Mouse (Mus musculus) thymus, adult 2 months (tissue): Measurements from ENCODE around the gene Fam124a. TPM values are rescaled to one million over a fixed set of nuclear protein-coding genes. Genes with fewer than 3 reads are reported as not detected.

Source experiments
- DNase-seq: peaks from one replicate; pipeline ENCODE4 v3.0.0; 2021
- H3K27ac ChIP-seq: fragments of 200-500 bp; 2 replicates; pipeline ENCODE4 v1.5.1; 2012; ENCODE audit warnings: low read length, control low read depth; ENCODE audit not compliant: control insufficient read depth, insufficient read depth
- H3K27me3 ChIP-seq: fragments of 200-500 bp; 2 replicates; pipeline ENCODE4 v1.6.1; 2012; ENCODE audit warnings: mild to moderate bottlenecking, low read length, moderate library complexity, mixed read lengths; ENCODE audit not compliant: control insufficient read depth, insufficient read depth
- H3K36me3 ChIP-seq: fragments of 200-500 bp; 2 replicates; pipeline ENCODE4 v1.6.1; 2012; ENCODE audit warnings: mild to moderate bottlenecking, low read length, moderate library complexity; ENCODE audit not compliant: control insufficient read depth, insufficient read depth
- H3K4me1 ChIP-seq: fragments of 200-500 bp; replicated peaks from 2 replicates; pipeline ENCODE4 v1.6.1; 2012; ENCODE audit warnings: low read length; ENCODE audit not compliant: control insufficient read depth, insufficient read depth
- H3K4me3 ChIP-seq: fragments of 200-500 bp; 2 replicates; pipeline ENCODE4 v1.5.1; 2012; ENCODE audit warnings: mild to moderate bottlenecking, low read length, control low read depth, moderate library complexity; ENCODE audit not compliant: control insufficient read depth, insufficient read depth
- CTCF ChIP-seq: fragments of 200-500 bp; IDR thresholded peaks from 2 replicates; pipeline ENCODE4 v1.5.1; 2012; ENCODE audit warnings: mild to moderate bottlenecking, control low read depth, low read length, moderate library complexity, borderline replicate concordance; ENCODE audit not compliant: control insufficient read depth, poor library complexity, insufficient read depth; ENCODE audit errors: extremely low read depth
- POLR2A ChIP-seq: fragments of 200-500 bp; IDR thresholded peaks from 2 replicates; pipeline ENCODE4 v1.6.1; 2012; ENCODE audit warnings: mild to moderate bottlenecking, low read length, control low read depth, moderate library complexity; ENCODE audit not compliant: control insufficient read depth, poor library complexity, insufficient read depth; ENCODE audit errors: extremely low read depth
- WGBS: fragments of 180-500 bp; shearing (Covaris S2); methylation state at CpG from one replicate; pipeline ENCODE4 v1.1.7; 2018; 5-methylcytosine and 5-hydroxymethylcytosine counted together
- polyA plus RNA-seq: library from polyadenylated mRNA; depleted of rRNA; stranded (reverse); fragments of >200 nt; gene quantifications from 2 replicates; pipeline ENCODE4 v1.2.3, GENCODE M21; 2012

Gene Fam124a
- polyA plus RNA-seq, 1 experiment, result 1.3 TPM

GRCm38 (mm10) chr14:62539834-62540233 is 15.7 kb upstream of the Fam124a start:
- Histone ChIP-seq H3K36me3 (no peaks in the 10 kb centered on the region), H3K4me3 (no peak overlapping the region), H3K27me3 (no peaks in the 10 kb centered on the region), H3K4me1 (no peaks in the 10 kb centered on the region), H3K27ac (no peak overlapping the region)
- TF ChIP-seq POLR2A, result no peak
- TF ChIP-seq CTCF, result no peak
- DNase-seq, result no peak
- WGBS, result 92% methylated on average over 3 of the region's 3 CpGs

- DNase-seq, result no peak
- WGBS, result 79% methylated on average over 1 of the region's 1 CpGs
- Histone ChIP-seq H3K4me1 (no peaks in the 10 kb centered on the region), H3K27ac (no peak overlapping the region), H3K27me3 (no peaks in the 10 kb centered on the region), H3K4me3 (no peak overlapping the region), H3K36me3 (no peaks in the 10 kb centered on the region)
- no peak for TF ChIP-seq POLR2A
- no peak for TF ChIP-seq CTCF
These were observed 13.8 kb upstream of the Fam124a start for GRCm38 (mm10) chr14:62541751-62542150.

DNA sequence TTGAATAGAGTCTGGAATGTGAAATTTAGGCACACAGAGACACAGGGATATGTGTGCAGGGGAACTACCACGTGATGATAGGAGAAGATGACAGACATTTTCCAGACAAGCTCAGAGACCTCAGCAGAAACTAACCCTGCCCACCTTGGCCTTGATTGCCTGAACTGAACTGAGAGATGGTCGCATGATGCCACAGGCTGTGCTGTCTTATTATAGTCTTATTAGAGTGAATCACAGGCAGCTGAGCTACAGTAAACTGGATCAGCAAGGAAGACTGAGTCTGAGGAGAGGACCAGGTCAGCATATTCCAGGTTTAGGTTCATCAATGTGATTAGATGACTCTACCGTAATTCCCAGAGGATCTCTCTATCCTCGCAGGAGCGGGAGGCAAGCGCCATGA is 9.2 kb upstream of the Fam124a start:
- no peak overlapping the region for H3K4me3 ChIP-seq
- WGBS, result 94% methylated on average over 6 of the region's 6 CpGs
- TF ChIP-seq POLR2A (no peak), CTCF (no peak)
- no peaks in the 10 kb centered on the region for H3K36me3 ChIP-seq
- no peaks in the 10 kb centered on the region for H3K4me1 ChIP-seq
- H3K27ac ChIP-seq, result no peak overlapping the region
- no peak for DNase-seq
- no peaks in the 10 kb centered on the region for H3K27me3 ChIP-seq

DNA sequence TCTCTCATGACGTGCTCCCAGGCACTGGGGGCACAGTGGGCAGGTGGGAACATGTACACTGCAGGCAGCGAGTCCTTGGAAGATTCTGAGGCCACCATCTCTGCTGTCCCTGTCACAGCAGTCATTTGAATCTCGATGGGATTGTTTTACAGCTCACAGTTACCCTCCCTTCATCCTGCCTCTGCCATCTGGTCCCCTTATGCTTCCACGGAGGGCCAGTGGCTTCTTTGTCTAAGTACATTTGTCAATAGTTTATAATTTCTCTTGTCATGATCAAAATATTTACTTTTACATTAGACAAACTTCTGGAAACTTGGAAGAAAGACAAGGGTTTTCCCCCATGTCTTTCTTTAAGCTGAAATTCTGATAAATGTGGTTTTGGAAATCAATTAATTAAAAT is 8.8 kb upstream of the Fam124a start:
- no peak for DNase-seq
- WGBS, result 61% methylated on average over 4 of the region's 4 CpGs
- Histone ChIP-seq H3K4me1 (no peaks in the 10 kb centered on the region), H3K36me3 (no peaks in the 10 kb centered on the region), H3K27ac (no peak overlapping the region), H3K4me3 (no peak overlapping the region), H3K27me3 (no peaks in the 10 kb centered on the region)
- TF ChIP-seq CTCF (no peak), POLR2A (no peak)

DNA sequence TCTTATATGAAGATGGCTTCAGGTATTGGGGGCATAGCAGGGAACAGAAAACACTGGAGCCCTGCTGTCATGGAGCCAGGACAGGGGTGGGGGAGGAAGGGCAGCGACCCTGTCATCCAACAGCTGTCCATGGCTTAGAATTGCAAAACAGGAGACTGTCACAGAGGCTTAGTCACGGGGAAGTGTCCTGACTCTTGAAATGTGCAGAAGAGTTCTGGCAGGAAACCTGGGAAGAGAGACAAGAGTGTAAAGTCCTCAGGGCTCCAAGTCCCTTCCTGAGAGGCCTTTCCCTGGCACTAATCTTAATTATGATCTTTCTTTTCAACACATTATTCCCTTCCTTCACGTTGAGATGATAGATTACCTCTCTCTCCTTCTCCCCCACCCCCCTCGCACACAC is 5.4 kb upstream of the Fam124a start:
- no peak for TF ChIP-seq CTCF
- no peak for TF ChIP-seq POLR2A
- 56% methylated on average over 4 of the region's 4 CpGs for WGBS
- Histone ChIP-seq H3K27ac (no peak overlapping the region), H3K4me3 (no peak overlapping the region), H3K4me1 (no peaks in the 10 kb centered on the region), H3K36me3 (no peaks in the 10 kb centered on the region), H3K27me3 (no peaks in the 10 kb centered on the region)
- no peak for DNase-seq

DNA sequence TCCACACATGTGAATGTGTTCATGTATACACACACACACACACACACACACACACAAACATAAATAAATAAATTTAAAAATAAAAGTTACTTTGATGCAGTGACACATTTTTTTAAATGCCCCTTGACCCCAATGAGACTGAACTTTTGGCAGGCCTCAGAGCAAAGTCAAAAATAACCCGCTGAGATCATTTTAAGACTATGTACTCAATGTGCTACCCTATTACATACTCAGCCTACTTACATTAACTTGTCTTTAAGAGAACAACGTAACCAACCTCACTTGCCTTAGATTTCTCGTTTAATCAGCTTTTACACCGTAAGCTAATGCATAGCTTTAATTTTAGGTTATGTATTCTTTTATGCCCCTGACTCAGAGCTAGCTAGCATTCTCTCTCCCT is 2.8 kb upstream of the Fam124a start:
- no peaks in the 10 kb centered on the region for H3K36me3 ChIP-seq
- no peak for TF ChIP-seq POLR2A
- TF ChIP-seq CTCF, result no peak
- no peak overlapping the region for H3K4me3 ChIP-seq
- peaks cover 3% of the 10 kb centered on the region; the same call in 1 of the 2 replicates for H3K27me3 ChIP-seq
- no peak for DNase-seq
- no peak overlapping the region for H3K27ac ChIP-seq
- 94% methylated on average over 4 of the region's 4 CpGs for WGBS
- H3K4me1 ChIP-seq, result peaks cover 8% of the 10 kb centered on the region

- Histone ChIP-seq H3K27ac (no peak overlapping the region), H3K4me1 (peaks cover 8% of the 10 kb centered on the region), H3K36me3 (no peaks in the 10 kb centered on the region), H3K4me3 (no peak overlapping the region), H3K27me3 (peaks cover 3% of the 10 kb centered on the region; the same call in 1 of the 2 replicates)
- WGBS, result 61% methylated on average over 5 of the region's 5 CpGs
- TF ChIP-seq POLR2A, result no peak
- no peak for TF ChIP-seq CTCF
- no peak for DNase-seq
These were observed 1.8 kb upstream of the Fam124a start for GRCm38 (mm10) chr14:62553786-62554185.
